Mouse (Mus musculus) G1E (cell line): ENCODE measurements around the gene Tmed6.

Experiments
- CTCF ChIP-seq: IDR thresholded peaks from 2 replicates; pipeline ENCODE4 v1.5.1; 2012; ENCODE audit warnings: low read depth, low read length, inconsistent platforms, mixed read lengths
- GATA1 ChIP-seq: IDR thresholded peaks from 2 replicates; pipeline ENCODE4 v1.6.1; 2012; ENCODE audit warnings: borderline replicate concordance, low read length, inconsistent platforms, mixed read lengths
- GATA2 ChIP-seq: IDR thresholded peaks from 2 replicates; pipeline ENCODE4 v1.6.1; 2012; ENCODE audit warnings: low read depth, low read length, inconsistent platforms, borderline replicate concordance

- TF ChIP-seq CTCF = no peak
- no peak for TF ChIP-seq GATA1
- no peak for TF ChIP-seq GATA2
Observed at GRCm38 (mm10) chr8:107076239-107076888, 10.9 kb upstream of the Tmed6 start.
